Mouse (Mus musculus): ENCODE data around the gene Yipf2. TPM values are rescaled to one million over a fixed set of nuclear protein-coding genes. Genes with fewer than 3 reads are reported as not detected.
"Not testable (repeated sequence)": the region's sequence is repeated elsewhere in the genome, so short reads cannot be mapped to it uniquely, and the experiment has no call there.

Gene Yipf2
- polyA plus RNA-seq, 1 experiment from 2014 or later: 22.6 TPM

- ATAC-seq (ENCODE audit: insufficient number of reproducible peaks, insufficient read depth, low FRiP score, low TSS enrichment): no peak
- 81% methylated on average over 2 of the region's 2 CpGs for WGBS
Observed at GRCm38 (mm10) chr9:21594838-21595237, 2.2 kb upstream of the Yipf2 start.

GRCm38 (mm10) chr9:21594350-21594749 lies 1.7 kb upstream of the Yipf2 start:
- 91% methylated on average over 8 of the region's 8 CpGs for WGBS
- H3K9me3 ChIP-seq; H3K27ac ChIP-seq; H3K27me3 ChIP-seq; ATAC-seq (ENCODE audit: insufficient number of reproducible peaks, insufficient read depth, low FRiP score, low TSS enrichment): not testable (repeated sequence)
- Histone ChIP-seq H3K4me3 (peak overlapping the region; percentile 98; the same call in 1 of the 2 replicates), H3K4me1 (peaks cover 21% of the 10 kb centered on the region), H3K4me2 (replicated peaks) (peak overlapping the region; percentile 97), H3K36me3 (peaks cover 23% of the 10 kb centered on the region), H3K9ac (peak overlapping the region; percentile 96; the same call in 1 of the 2 replicates)

More at GRCm38 (mm10) chr9:21594838-21595237, 2.2 kb upstream of the Yipf2 start:
- Histone ChIP-seq H3K27me3 (no peaks in the 10 kb centered on the region), H3K9ac (no peak overlapping the region), H3K9me3 (no peaks in the 10 kb centered on the region), H3K36me3 (peaks cover 19% of the 10 kb centered on the region), H3K4me3 (no peak overlapping the region), H3K27ac (no peak overlapping the region), H3K4me1 (peaks cover 21% of the 10 kb centered on the region), H3K4me2 (replicated peaks) (no peak overlapping the region)

GRCm38 (mm10) chr9:21593122-21593721 lies 594 bp upstream of the Yipf2 start:
- peaks cover 21% of the 10 kb centered on the region for H3K4me1 ChIP-seq
- H3K27me3 ChIP-seq: no peaks in the 10 kb centered on the region
- H3K4me3 ChIP-seq: peak overlapping the region; percentile 98
- H3K9ac ChIP-seq: peak overlapping the region; percentile 96
- H3K36me3 ChIP-seq: peaks cover 33% of the 10 kb centered on the region
- peak overlapping the region; percentile 85 for H3K27ac ChIP-seq
- ATAC-seq (ENCODE audit: insufficient number of reproducible peaks, insufficient read depth, low FRiP score, low TSS enrichment): peak; percentile 36; the same call in 1 of the 2 replicates
- 5% methylated on average over 45 of the region's 69 CpGs for WGBS
- no peaks in the 10 kb centered on the region for H3K9me3 ChIP-seq
- peak overlapping the region; percentile 97 for H3K4me2 ChIP-seq (replicated peaks)

- Histone ChIP-seq H3K4me2 (replicated peaks) (peak overlapping the region; percentile 97), H3K27ac (0 out of 2 replicates have a peak overlapping the region, but pooled peaks have one; percentile 54), H3K4me3 (peak overlapping the region; percentile 98), H3K27me3 (no peaks in the 10 kb centered on the region), H3K4me1 (peaks cover 21% of the 10 kb centered on the region), H3K9me3 (no peaks in the 10 kb centered on the region), H3K9ac (peak overlapping the region; percentile 64), H3K36me3 (peaks cover 45% of the 10 kb centered on the region)
- 23% methylated on average over 17 of the region's 17 CpGs for WGBS
- peak; percentile 69 for ATAC-seq (ENCODE audit: insufficient number of reproducible peaks, insufficient read depth, low FRiP score, low TSS enrichment)
Observed at GRCm38 (mm10) chr9:21591831-21592702, 561 bp downstream of the Yipf2 start.

- WGBS: 87% methylated on average over 6 of the region's 6 CpGs
- ATAC-seq (ENCODE audit: insufficient number of reproducible peaks, insufficient read depth, low FRiP score, low TSS enrichment): no peak
- peak overlapping the region; percentile 97 for H3K4me2 ChIP-seq (replicated peaks)
- no peaks in the 10 kb centered on the region for H3K9me3 ChIP-seq
- peaks cover 53% of the 10 kb centered on the region for H3K36me3 ChIP-seq
- no peaks in the 10 kb centered on the region for H3K27me3 ChIP-seq
- 0 out of 2 replicates have a peak overlapping the region, but pooled peaks have one; percentile 98 for H3K4me3 ChIP-seq
- no peak overlapping the region for H3K9ac ChIP-seq
- H3K4me1 ChIP-seq: peaks cover 21% of the 10 kb centered on the region
- H3K27ac ChIP-seq: no peak overlapping the region
Observed at GRCm38 (mm10) chr9:21591127-21591830, 1.3 kb downstream of the Yipf2 start.

- H3K27me3 ChIP-seq: no peaks in the 10 kb centered on the region
- H3K9ac ChIP-seq: no peak overlapping the region
- peaks cover 16% of the 10 kb centered on the region for H3K4me1 ChIP-seq
- no peak overlapping the region for H3K27ac ChIP-seq
- H3K9me3 ChIP-seq: no peaks in the 10 kb centered on the region
- H3K36me3 ChIP-seq: peaks cover 59% of the 10 kb centered on the region
- 95% methylated on average over 5 of the region's 5 CpGs for WGBS
- no peak overlapping the region for H3K4me3 ChIP-seq
- ATAC-seq (ENCODE audit: insufficient number of reproducible peaks, insufficient read depth, low FRiP score, low TSS enrichment): no peak
- H3K4me2 ChIP-seq (replicated peaks): no peak overlapping the region
Observed at GRCm38 (mm10) chr9:21589538-21589937, 3.1 kb downstream of the Yipf2 start.

GRCm38 (mm10) chr9:21588350-21588749 lies 4.3 kb downstream of the Yipf2 start:
- H3K27ac ChIP-seq: no peak overlapping the region
- no peak overlapping the region for H3K4me3 ChIP-seq
- H3K4me1 ChIP-seq: peaks cover 5% of the 10 kb centered on the region; the same call in 1 of the 2 replicates
- no peaks in the 10 kb centered on the region for H3K9me3 ChIP-seq
- peaks cover 69% of the 10 kb centered on the region for H3K36me3 ChIP-seq
- no peak for ATAC-seq (ENCODE audit: insufficient number of reproducible peaks, insufficient read depth, low FRiP score, low TSS enrichment)
- H3K27me3 ChIP-seq: no peaks in the 10 kb centered on the region
- WGBS: 87% methylated on average over 8 of the region's 8 CpGs
- no peak overlapping the region for H3K4me2 ChIP-seq (replicated peaks)
- H3K9ac ChIP-seq: no peak overlapping the region

- peaks cover 5% of the 10 kb centered on the region; the same call in 1 of the 2 replicates for H3K4me1 ChIP-seq
- no peak overlapping the region for H3K4me2 ChIP-seq (replicated peaks)
- no peak for ATAC-seq (ENCODE audit: insufficient number of reproducible peaks, insufficient read depth, low FRiP score, low TSS enrichment)
- no peak overlapping the region for H3K27ac ChIP-seq
- no peaks in the 10 kb centered on the region for H3K9me3 ChIP-seq
- H3K36me3 ChIP-seq: peaks cover 74% of the 10 kb centered on the region
- no peak overlapping the region for H3K9ac ChIP-seq
- no peaks in the 10 kb centered on the region for H3K27me3 ChIP-seq
- WGBS: 89% methylated on average over 23 of the region's 23 CpGs
- H3K4me3 ChIP-seq: no peak overlapping the region
Observed at GRCm38 (mm10) chr9:21587678-21588349, 4.8 kb downstream of the Yipf2 start.

GRCm38 (mm10) chr9:21585401-21585800 lies 7.2 kb downstream of the Yipf2 start:
- WGBS: 88% methylated on average over 1 of the region's 1 CpGs
- Histone ChIP-seq H3K36me3 (peaks cover 96% of the 10 kb centered on the region), H3K9ac (no peak overlapping the region), H3K4me3 (no peak overlapping the region), H3K27ac (no peak overlapping the region), H3K4me2 (replicated peaks) (no peak overlapping the region), H3K27me3 (no peaks in the 10 kb centered on the region), H3K9me3 (no peaks in the 10 kb centered on the region), H3K4me1 (no peaks in the 10 kb centered on the region)
- ATAC-seq (ENCODE audit: insufficient number of reproducible peaks, insufficient read depth, low FRiP score, low TSS enrichment): no peak

- H3K9ac ChIP-seq: no peak overlapping the region
- H3K4me1 ChIP-seq: no peaks in the 10 kb centered on the region
- H3K27me3 ChIP-seq: no peaks in the 10 kb centered on the region
- H3K4me3 ChIP-seq: no peak overlapping the region
- ATAC-seq (ENCODE audit: insufficient number of reproducible peaks, insufficient read depth, low FRiP score, low TSS enrichment): no peak
- H3K4me2 ChIP-seq (replicated peaks): no peak overlapping the region
- 73% methylated on average over 3 of the region's 3 CpGs for WGBS
- no peaks in the 10 kb centered on the region for H3K9me3 ChIP-seq
- no peak overlapping the region for H3K27ac ChIP-seq
- H3K36me3 ChIP-seq: peaks cover 94% of the 10 kb centered on the region
Observed at GRCm38 (mm10) chr9:21578226-21578625, 14.4 kb downstream of the Yipf2 start.

- Histone ChIP-seq H3K36me3 (peaks cover 89% of the 10 kb centered on the region), H3K4me1 (no peaks in the 10 kb centered on the region)
Observed at GRCm38 (mm10) chr9:21576286-21576685, 16.3 kb downstream of the Yipf2 start.

More at GRCm38 (mm10) chr9:21576286-21576685, 16.3 kb downstream of the Yipf2 start:
- Histone ChIP-seq H3K27me3 (no peaks in the 10 kb centered on the region), H3K4me2 (replicated peaks) (no peak overlapping the region), H3K27ac (no peak overlapping the region), H3K4me3 (no peak overlapping the region), H3K9me3 (no peaks in the 10 kb centered on the region), H3K9ac (no peak overlapping the region)
- 100% methylated on average over 1 of the region's 1 CpGs for whole genome bisulfite sequencing
- ATAC-seq (ENCODE audit: insufficient number of reproducible peaks, insufficient read depth, low FRiP score, low TSS enrichment): no peak
